Mouse (Mus musculus) 3T3-L1 (cell line): ENCODE data around the gene Smap2.
"Not testable (repeated sequence)": the region's sequence is repeated elsewhere in the genome, so short reads cannot be mapped to it uniquely, and the experiment has no call there.

ENCODE experiments used
- DNase-seq: peaks from one replicate; pipeline ENCODE4 v3.0.0-alpha.2; 2015; ENCODE audit warnings: low read depth, low spot score

Smap2 gene

GRCm38 (mm10) chr4:121016928-121017657, at the start of gene Smap2:
Gene Smap2, minus strand, starts transcription at chr4:121017247.
- DNase-seq, result peak; percentile 96

- DNase-seq, result no peak
These were observed 48.3 kb upstream of the Smap2 start for GRCm38 (mm10) chr4:121065336-121065735.

- not testable (repeated sequence) for DNase-seq
These were observed 42.2 kb upstream of the Smap2 start for GRCm38 (mm10) chr4:121059218-121059617.

GRCm38 (mm10) chr4:121057032-121057431, 40.0 kb upstream of the Smap2 start:
- DNase-seq, result no peak

GRCm38 (mm10) chr4:121056342-121056741, 39.3 kb upstream of the Smap2 start:
- DNase-seq, result peak; percentile 10

- no peak for DNase-seq
These were observed 35.6 kb upstream of the Smap2 start for GRCm38 (mm10) chr4:121052454-121053323.

GRCm38 (mm10) chr4:121051863-121052262, 34.8 kb upstream of the Smap2 start:
- DNase-seq, result no peak

GRCm38 (mm10) chr4:121042946-121043345, 25.9 kb upstream of the Smap2 start:
- no peak for DNase-seq

- DNase-seq, result no peak
These were observed 25.4 kb upstream of the Smap2 start for GRCm38 (mm10) chr4:121042472-121042871.

GRCm38 (mm10) chr4:121040897-121041671, 24.0 kb upstream of the Smap2 start:
- DNase-seq, result peak; percentile 45

- no peak for DNase-seq
These were observed 23.3 kb upstream of the Smap2 start for GRCm38 (mm10) chr4:121040323-121040722.

GRCm38 (mm10) chr4:121039331-121040115, 22.5 kb upstream of the Smap2 start, which contains the start of gene Col9a2:
Gene Col9a2, plus strand, starts transcription at chr4:121039385.
- DNase-seq, result no peak

GRCm38 (mm10) chr4:121033006-121033405, 16.0 kb upstream of the Smap2 start:
- DNase-seq, result peak; percentile 44

- peak; percentile 57 for DNase-seq
These were observed 14.4 kb upstream of the Smap2 start for GRCm38 (mm10) chr4:121031440-121031839.

GRCm38 (mm10) chr4:121029632-121030031, 12.6 kb upstream of the Smap2 start:
- no peak for DNase-seq

- peak; percentile 55 for DNase-seq
These were observed 11.8 kb upstream of the Smap2 start for GRCm38 (mm10) chr4:121028659-121029392.

GRCm38 (mm10) chr4:121028146-121028545, 11.1 kb upstream of the Smap2 start:
- DNase-seq, result no peak

GRCm38 (mm10) chr4:121025681-121026080, 8.6 kb upstream of the Smap2 start:
- no peak for DNase-seq

- peak; percentile 90 for DNase-seq
These were observed 6.9 kb upstream of the Smap2 start for GRCm38 (mm10) chr4:121023941-121024340.

- no peak for DNase-seq
These were observed 6.4 kb upstream of the Smap2 start for GRCm38 (mm10) chr4:121023464-121023863.
